Mouse (Mus musculus) CD4-positive helper T cell, adult 2 months (primary cell): ENCODE measurements around the gene Prss57.
A peak's percentile ranks its signal among the peaks of the same experiment; 100 is the strongest.

Source experiments
- DNase-seq: peaks from one replicate; pipeline ENCODE4 v3.0.0-alpha.2; 2012; ENCODE audit warnings: low read depth, missing footprints, low spot score

The Prss57 gene

DNA sequence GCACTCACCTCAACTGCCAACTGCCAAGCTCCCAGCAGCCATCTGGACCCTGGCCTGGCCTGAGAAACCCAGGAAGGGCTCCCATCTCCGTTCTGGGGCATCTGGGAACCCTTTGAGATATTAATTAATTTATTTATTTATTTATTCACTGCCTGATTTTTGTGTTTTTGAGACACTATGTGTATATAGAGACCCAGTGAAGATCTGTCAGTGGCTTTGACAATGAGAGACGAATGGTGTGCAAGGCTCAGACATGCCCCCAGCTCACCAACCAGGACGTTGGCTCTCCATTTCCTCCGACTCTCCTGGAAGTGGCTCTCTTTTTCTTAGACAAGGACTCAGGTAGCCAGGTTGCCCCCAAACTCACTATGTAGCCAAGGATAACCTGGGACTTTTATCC lies at the start of gene Prss57:
TSS of gene Prss57 (minus strand) at position 101 of the 400 bp plus-strand sequence.
- DNase-seq, result no peak

DNA sequence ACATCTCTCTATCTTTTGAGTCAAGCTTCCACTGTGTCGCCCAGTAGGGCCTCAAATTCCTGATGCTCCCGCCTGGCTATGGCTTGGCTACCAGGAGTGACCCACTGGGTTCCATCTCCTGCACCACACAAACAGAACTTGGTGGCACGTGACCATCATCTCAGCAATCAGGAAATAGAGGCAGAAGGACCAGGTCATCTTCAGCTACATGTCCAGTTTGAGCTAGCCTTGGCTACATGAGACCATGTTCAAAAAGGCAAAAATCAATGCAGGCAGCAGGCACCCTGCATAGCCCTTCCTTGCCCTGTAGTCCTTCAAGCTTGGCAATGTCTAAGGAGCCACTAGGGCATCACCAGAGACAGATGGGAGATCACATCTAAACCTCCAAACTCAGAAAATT lies 49.3 kb upstream of the Prss57 start:
- no peak for DNase-seq

DNA sequence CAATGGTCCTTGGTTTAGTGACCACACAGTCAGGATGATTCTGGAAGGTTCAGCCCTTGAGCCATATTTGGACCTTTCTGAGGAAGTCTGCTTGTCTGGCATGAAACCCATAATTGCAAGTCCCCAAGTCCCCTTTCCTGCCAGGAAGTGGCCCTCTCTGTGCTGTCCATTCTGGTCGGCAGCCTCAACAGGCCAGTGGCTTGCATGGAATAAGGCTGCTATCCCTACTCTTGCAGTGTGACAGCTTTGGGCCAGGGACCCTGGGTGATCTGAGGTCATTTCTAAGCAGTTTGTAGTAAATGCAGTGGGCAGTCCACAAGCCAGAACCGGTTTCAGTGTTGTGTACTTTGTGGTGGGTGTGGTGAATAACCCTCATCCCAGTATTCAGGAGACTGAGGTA lies 47.4 kb upstream of the Prss57 start:
- no peak for DNase-seq

DNA sequence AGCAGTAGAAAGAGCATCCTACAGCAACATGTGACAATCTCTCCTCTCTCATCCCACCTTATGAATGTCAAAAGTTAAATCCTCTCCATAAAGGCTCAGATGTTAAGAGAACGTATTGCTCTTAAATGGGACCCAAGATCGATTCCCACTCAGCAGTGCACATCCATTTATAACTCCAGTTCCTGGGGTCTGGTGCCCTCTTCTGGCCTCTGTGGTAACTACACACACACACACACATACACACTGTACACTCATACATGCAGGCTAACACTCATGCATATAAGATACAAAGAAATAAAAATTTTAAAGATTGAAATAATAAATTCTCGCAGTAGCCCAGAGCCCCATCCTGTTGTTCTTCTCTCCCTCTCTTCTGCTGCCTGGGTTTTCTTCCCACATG lies 46.2 kb upstream of the Prss57 start:
- no peak for DNase-seq

DNA sequence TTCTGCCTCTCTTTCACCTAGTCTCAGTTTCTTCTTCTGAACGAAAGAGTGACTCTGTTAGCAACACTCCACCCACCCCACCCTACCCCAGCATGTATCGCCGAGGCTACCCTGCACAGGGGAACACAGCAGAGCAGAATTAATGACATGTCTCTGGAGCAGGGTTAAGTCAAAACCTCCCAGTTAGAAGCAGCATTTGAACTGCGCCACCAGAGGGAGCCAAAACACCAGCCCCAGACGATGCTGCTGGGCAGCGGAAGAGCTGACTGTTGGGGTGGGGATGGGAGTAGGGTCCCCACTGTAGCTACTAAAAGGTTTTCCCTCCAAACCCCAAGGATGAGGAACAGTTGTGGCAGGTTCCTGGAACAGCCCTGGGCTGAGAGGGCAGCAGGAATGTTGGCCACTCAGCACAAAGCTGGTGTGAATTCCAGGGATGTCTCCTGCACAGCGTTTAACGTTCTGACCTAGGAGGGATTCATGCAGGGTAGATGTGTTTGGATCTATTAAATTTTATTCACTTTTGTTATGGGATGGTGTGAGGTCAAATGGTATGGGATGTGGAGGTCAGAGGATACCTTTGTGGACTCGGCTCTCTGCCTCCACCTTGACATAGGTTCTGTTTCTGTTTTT lies 44.1 kb upstream of the Prss57 start:
- peak; percentile 77 for DNase-seq

DNA sequence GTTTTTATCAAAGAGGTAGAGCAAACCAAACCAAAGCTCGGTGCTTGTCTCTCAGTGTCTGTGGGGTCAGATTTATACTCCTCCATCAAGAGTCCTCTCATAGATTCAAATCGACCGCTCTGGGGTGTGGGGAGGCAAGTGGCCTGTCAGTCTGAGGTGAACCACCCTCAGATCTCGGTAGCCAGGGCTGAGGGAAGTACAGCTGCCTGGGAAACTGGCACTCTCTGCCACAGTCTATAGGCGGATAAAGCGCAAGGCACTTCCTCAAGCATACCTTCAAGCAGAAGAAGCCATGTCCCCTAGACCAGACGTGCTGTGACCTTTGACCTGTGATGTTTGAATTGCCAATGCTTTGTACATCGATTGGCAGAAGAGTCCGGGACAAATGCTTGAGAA lies 42.0 kb upstream of the Prss57 start:
- DNase-seq, result no peak

DNA sequence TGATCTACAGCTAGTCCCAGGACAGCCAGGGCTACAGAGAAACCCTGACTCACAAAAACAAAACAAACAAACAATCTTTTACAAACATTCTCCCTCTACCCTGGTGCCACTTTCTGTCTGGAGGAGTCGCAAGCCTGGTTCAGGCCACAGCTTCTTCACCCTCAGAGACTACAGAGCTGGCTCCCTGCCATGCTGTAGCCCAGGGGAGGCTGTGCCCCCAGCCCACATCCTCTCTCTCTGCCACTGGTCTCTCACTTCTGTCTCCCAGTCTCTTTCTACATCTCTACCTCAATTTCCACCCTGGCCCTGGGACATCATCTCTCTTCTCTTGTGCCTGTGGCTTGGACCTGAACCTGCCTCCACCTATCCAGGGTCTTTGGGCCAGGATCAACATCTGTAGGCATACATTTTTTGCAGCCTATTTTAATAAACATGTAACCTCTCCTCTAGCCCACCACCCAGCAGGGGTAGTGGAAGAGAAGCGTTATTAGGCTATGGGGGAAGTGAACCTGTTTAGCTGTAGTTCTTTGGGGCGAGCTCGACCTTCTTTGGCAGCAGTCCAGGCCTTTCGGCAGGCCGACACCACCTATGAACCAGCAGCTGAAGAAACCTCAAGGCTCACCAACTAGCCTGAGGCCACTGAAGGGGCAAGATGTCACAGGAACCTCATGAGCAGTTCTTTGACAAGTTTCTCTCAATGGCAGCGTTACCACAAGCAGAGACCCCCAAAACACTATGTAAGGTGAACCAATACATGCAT lies 41.4 kb upstream of the Prss57 start:
- peak; percentile 40 for DNase-seq

DNA sequence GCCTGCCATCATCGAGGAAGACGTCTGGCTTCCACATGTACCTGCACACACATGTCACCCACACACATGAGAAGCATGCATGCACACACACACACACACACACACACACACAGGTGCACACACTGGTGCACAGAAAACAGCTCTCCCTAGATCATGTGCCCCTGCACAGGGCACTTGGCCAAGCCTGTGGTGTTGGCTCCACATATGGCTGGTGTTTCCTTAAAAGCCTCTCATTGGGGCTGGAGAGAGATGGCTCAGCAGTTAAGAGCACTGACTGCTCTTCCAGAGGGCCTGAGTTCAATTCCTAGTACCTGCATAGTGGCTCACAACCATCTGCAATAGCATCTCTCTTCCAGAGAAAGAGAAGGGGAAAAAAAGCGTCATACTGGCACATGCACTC lies 40.8 kb upstream of the Prss57 start:
- DNase-seq, result no peak

DNA sequence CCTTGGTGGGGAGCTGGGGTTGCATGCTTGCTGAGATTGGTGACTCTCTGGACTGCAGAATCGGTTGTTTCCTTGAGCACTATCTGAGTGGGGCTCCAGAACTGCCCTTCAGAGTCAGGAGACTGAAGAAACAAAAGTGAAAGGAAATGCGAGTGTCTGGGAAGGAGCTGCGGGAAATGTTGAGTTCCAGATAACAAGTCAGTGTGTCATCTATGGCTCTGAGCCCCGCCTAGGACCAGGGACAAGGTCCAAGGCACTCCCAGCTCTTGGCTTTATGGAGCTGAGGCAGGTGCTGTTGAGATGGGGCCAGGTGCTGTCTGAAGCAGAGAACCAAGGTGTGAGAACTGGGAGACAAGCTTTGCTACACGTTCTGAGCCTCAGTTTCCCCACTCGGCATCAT lies 33.7 kb upstream of the Prss57 start:
- no peak for DNase-seq

DNA sequence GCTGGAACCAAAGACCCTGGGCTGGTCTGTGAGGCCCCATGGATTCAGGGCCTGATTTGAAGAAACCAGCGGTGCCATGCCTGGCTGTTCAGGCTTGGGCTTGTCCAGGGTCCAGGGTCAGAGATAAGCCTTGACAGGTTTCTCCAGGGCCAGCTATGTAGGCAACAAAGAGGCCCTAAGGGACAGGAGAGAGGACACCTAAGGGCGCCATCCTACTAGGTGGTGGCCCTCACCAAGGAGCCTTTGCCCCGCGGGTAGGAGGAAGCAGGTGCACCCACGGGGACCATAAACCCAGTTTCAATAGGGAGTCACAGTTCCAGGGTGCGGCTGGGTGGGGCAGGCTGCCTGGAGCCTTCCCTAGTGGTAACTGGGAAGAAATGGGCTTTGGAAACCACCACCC lies 32.2 kb upstream of the Prss57 start:
- no peak for DNase-seq

DNA sequence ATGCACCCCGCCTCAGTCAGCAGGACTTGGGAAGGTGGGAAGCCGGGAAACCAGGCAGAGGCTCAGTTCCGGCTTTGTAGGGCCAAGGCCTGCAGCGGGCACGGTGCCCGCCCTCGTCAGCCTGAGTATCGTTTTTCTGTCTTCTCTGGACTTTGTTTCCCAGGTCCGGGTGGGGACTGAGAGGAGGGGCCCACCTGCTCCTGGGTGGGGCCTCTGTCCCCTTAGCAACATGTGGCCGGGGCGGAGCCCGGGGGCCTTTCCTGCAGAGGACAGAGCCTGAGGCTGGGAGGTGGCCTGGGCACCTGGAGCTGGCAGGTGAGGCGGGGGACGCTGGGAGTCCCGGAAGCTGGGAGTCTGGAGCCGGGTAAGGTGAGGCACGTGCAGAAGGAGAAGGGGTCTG lies 31.6 kb upstream of the Prss57 start:
- DNase-seq, result no peak

DNA sequence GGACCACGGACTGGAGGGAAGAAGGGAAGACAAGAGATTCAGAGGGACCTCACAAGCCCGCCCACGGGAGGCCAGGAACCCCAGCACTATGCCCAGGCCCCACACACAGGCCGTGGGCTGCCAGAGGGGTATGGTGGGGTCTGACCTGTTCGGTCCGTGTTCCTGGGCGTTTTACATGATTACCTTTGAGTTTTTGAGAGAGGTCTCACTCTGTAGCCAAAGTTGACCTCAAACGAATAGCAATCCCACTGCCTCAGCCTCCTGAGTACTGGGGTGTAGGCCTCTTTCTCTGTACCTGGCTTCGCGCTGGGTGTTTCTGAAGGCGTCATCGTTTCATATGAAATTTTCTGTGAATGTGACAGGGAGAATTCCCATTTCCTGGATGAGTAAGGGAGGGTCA lies 31.0 kb upstream of the Prss57 start:
- DNase-seq, result no peak

DNA sequence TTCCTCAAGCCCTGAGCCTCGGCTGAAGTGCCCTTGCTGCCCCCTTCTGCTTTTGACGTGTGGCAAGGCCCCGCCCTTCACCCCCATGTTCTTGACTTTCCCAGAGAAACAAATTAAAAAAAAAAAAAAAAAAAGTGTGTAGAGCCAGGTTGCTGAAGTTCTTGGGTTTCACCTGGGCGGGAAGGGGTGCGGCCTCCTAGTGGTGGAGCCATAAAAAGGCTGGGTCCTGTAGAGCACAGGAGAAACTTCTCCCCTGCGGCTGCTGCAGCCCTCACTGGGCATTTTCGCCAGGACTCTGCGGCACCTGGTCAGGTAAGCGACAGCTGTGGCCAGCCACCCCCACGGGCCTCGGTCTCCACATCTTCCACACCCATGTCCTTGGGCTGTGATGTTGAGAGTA lies 30.0 kb upstream of the Prss57 start, which contains the start of gene Misp:
TSS of gene Misp (plus strand) at position 208 of the 400 bp plus-strand sequence.
- no peak for DNase-seq

DNA sequence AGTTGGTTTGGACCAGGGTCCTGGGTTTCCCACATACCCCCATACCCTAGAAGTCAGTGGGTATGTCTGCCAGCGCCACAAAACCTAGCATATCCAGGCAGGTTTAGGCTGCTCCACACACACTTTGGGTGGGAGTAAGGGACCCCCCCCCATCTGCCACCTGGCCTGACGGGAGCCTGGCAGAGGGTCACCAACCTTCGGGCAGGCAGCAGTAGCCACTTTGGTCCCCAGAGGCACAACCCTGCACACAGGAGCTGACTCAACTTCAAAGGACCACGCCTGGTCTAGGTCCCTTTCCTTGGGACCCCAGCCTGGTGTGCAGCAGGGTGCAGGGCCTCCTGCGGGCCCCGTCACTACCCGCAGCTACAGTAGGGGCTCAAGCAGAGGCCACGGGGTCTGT lies 29.5 kb upstream of the Prss57 start:
- no peak for DNase-seq

DNA sequence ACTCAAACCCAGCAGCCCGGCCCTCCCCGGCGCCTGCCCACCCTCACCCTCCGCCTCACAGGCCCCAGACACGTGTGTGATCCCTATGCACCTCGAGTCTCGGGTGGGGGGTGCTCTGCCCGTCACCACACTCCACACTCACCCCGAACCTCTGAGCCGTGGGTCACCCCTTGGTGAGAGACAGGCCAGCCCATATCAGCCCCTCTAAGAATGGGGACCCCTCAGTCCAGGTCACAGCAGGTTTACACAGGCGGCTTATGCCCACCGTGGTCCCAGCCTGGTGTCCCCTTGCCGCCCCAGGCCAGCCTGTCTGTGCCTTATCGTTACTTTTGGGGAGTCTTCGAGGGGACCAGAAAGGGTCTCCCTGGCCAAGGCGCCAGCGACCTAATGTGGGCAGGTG lies 28.8 kb upstream of the Prss57 start:
- no peak for DNase-seq

DNA sequence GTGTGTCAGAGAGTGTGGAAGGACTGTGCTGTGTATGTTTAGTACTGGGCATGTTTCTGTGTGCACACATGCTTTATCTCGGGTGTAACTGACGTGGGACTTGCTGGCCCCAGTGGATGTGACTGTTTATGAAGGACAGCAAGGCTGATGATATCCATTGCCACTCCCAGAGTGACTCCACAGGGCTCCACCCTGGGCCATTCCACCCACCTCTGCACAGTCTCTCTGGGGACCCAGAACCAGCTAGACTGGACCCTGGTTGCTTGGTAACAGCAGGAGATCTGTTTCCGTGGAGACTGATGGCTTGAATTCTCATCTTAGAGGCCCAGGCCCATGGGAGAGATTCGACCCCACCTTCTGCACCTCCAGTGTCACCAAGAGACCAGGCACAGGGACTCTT lies 27.5 kb upstream of the Prss57 start:
- DNase-seq, result no peak

DNA sequence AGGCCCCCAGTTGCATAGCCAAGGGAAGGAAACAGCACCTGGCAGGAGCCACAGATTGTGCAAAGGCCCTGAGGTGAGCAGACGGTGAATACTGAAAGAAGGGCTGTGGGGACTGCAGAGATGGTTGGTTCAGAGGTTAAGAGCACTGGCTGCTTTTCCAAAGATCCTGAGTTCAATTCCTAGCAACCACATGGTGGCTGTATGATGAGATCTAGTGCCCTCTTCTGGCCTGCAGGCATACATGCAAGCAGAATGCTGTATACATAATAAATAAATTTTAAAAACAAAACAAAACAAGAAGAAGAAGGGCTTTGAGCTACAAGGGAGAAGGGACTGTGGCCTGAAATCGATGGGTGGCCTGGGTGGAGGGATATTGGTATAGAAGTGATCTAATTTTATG lies 26.4 kb upstream of the Prss57 start:
- no peak for DNase-seq

DNA sequence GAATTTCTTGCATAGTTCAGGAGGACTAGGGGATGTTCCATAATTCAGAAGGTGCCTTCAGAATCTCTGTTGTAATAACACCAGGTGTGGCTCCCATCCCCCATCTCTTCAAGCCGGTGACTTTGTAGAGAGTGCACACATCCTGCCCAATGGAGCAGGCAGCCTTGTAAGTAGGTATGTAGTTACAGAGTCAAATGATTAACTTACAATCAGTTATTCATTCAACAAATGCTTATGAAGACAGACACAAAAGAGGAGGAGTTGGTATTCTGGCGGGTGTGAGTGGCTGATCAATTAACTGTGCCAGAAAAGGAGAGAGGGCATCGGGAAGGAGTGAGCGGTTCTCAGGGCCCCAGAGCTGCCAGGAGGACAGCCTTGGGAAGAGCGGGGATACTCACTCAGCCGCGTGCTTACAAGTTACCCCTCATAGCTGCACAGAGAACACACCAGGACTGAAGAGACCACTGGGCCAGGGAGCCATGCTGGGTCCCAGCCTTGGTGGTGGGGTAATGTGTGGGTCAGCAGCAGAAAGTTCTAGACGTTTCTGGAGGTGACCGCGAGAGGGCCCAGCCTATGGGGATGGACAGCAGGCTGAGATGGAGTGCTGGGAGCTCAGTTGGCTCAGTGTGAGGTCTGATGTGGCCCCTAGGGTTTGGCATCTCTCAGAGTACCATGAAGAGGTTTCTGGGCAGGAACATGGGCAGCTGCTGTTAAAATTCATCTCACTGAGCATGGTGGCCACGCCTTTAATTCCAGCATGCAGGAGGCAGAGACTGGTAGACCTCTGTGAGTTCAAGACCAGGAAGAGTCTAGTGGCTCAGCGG lies 25.1 kb upstream of the Prss57 start:
- DNase-seq, result no peak

DNA sequence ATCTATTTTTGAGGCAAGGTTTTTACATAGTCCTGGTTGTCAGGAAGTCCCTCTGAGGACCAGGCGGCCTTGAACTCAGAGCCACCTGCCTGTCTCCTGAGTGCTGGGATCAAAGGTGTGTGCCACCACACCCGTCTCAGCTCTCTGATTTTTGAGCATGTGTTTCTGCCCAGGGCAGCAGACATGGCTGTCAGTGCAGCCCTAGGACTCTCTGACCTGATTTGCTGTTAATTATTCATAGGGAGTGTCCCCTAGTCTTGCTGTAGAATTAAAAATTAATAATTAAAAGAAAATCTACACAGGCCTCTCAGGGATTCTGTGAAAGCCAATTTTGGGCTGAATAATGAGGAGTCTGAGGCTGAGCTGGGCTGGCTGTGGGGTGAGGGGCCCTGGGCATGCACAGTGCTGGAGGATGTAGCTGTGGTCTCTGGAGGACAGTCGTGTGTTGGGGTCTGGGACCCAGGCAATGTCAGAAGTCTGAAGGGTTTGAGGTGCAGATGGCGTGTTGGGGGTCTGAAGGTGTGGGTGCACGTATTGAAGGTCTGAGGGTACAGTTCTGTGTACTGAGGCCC lies 23.6 kb upstream of the Prss57 start:
- DNase-seq, result no peak

DNA sequence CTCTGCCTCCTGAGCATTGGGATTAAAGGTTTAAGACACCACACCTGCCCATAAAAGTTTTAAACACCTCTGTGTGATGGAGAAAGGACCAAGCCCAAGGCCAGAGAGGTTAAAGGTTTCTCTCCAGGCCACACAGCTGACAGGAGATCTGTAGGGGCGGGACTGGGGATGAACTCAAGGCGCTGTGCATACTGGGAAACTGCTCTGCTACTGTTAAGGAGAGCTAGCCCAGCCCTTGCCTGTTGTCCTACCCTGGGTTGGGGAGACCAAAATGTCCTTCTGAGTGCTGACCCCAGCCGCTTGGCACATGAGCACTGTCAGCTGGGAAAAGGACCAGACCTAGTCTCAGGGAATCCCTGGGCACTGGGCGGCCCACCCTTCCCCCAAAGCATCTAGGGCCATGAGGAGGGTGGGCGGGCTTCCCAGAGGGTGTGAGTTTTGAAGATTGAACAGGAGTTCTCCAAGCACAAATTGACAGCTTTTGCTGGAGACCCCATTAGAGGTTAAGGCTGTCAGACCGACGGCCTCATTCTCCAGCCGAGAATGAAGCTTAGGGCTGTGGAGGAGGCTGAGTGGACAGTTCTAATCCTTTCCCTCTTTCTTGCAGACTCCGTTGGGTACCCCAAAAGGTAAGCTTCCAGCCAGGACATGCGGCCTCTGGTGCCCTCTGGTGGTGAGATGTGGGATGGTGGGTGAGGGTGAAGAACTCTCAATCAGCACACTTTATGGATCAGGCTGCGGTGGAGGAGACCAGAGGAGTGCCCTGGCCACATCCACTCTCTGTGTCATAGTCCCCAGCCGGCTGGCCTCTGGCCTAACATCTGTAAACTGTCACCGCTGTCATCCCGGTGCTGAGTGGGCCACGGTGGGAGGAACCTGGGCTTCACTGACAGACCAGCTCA lies 21.2 kb upstream of the Prss57 start:
- peak; percentile 62 for DNase-seq

DNA sequence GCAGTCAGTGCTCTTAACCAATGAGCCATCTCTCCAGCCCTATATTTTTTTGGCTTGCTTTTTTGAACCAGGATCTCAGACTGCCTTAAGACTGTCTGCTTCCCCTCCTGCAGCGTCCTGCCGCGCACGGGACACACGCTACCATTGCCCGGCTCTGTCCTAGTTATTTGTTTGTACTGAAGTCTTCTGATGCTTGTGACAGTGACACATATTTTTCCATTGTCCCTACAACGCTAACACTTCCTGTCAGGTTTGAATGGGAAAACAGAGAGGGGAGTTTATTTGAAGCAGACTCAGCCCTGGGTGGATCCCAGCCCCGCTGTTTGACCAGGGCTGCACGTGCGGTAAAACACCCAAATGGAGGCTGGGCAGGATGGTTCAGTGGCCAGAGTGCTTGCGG lies 18.0 kb upstream of the Prss57 start:
- no peak for DNase-seq
